Mouse (Mus musculus): ENCODE results near the gene Dyrk2. TPM values are rescaled to one million over a fixed set of nuclear protein-coding genes. Genes with fewer than 3 reads are reported as not detected.

Dyrk2 gene
- polyA plus RNA-seq, 1 experiment from 2014 or later: 10.3 TPM

DNA sequence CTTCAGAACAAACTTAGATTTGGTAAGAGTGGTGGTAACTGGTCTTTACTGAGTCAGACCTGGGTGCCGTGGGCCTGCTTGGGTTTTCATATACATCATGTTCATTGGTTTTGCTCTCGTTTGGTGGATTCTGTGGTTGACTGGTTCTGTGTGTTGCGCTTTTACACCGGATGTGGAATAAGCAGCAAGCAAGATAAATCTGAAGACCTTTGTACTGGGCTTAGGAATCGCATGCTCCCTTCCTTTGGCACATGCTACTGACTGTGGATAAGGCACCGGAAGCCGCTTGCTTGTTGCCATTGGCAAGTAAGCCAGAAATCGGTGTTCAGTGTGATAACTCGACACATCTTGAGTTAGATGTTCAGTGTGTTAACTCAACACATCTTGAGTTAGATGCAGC lies 15.4 kb downstream of the Dyrk2 start:
- no peak overlapping the region for H3K4me2 ChIP-seq (ENCODE audit: low read depth, low read length)
- peaks cover 3% of the 10 kb centered on the region; the same call in 1 of the 2 replicates for H3K9me3 ChIP-seq (replicated peaks; ENCODE audit: control insufficient read depth, low read length)
- H3K36me3 ChIP-seq (ENCODE audit: control insufficient read depth, insufficient read depth, low read length): peaks cover 14% of the 10 kb centered on the region
- H3K4me3 ChIP-seq (replicated peaks; ENCODE audit: low read length): no peak overlapping the region
- no peak overlapping the region for H3K27ac ChIP-seq (ENCODE audit: low read length)
- H3K9ac ChIP-seq (ENCODE audit: low read length): no peak overlapping the region
- H3K4me1 ChIP-seq (ENCODE audit: control insufficient read depth, insufficient read depth, low read length): no peaks in the 10 kb centered on the region
- 86% methylated on average over 9 of the region's 9 CpGs for WGBS
- no peaks in the 10 kb centered on the region for H3K27me3 ChIP-seq (ENCODE audit: control insufficient read depth, insufficient read depth, low read length)
- no peak for ATAC-seq (ENCODE audit: insufficient read depth, low FRiP score)

DNA sequence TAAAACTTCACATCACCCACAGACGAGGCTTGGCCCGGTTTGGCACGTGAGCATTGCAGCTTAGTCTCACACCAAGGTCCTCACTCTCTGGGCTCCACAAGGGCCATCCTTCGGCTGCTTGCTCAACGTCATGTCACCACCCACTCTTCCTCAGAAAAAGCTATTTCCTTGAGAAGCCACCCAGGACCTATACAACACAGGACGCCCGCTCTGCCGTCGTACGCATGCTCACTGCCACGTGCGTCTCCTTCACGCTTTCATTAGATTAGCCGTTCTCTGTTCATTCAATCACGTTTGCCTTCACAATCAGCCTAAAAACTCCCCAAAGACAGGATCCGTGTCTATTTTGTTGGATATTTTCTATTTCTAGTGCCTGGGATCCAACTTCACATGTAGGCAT lies 17.5 kb downstream of the Dyrk2 start:
- Histone ChIP-seq H3K9ac (ENCODE audit: low read length) (no peak overlapping the region), H3K27ac (ENCODE audit: low read length) (no peak overlapping the region), H3K4me3 (replicated peaks; ENCODE audit: low read length) (no peak overlapping the region), H3K9me3 (replicated peaks; ENCODE audit: control insufficient read depth, low read length) (no peaks in the 10 kb centered on the region), H3K4me1 (ENCODE audit: control insufficient read depth, insufficient read depth, low read length) (peaks cover 2% of the 10 kb centered on the region; the same call in 1 of the 2 replicates), H3K4me2 (ENCODE audit: low read depth, low read length) (no peak overlapping the region), H3K36me3 (ENCODE audit: control insufficient read depth, insufficient read depth, low read length) (no peaks in the 10 kb centered on the region), H3K27me3 (ENCODE audit: control insufficient read depth, insufficient read depth, low read length) (no peaks in the 10 kb centered on the region)
- 85% methylated on average over 16 of the region's 16 CpGs for WGBS
- ATAC-seq (ENCODE audit: insufficient read depth, low FRiP score): no peak

DNA sequence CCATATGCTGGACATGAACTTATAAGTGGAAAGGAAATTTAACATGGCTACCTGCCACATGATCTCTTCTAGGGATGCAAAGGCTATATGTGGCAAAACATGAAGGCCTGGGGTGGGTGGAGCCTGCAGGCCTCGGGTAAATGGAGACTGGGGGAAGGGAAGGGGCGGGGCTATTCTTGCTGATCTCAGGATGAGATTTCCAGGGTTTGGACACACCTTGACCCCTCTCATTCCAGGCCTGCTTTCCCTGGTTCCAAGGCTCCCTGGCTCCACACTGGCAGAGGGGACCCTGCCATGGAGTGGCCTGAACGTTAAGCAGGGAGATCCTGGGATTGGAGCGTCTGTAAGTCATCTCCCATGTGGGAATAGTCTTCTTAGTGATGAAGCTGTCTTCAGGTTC lies 21.5 kb downstream of the Dyrk2 start:
- no peak for ATAC-seq (ENCODE audit: insufficient read depth, low FRiP score)
- WGBS: 84% methylated on average over 4 of the region's 4 CpGs

GRCm38 (mm10) chr10:118846991-118847545 lies 22.9 kb downstream of the Dyrk2 start:
- Histone ChIP-seq H3K4me2 (ENCODE audit: low read depth, low read length) (no peak overlapping the region), H3K9ac (ENCODE audit: low read length) (no peak overlapping the region), H3K36me3 (ENCODE audit: control insufficient read depth, insufficient read depth, low read length) (no peaks in the 10 kb centered on the region), H3K4me1 (ENCODE audit: control insufficient read depth, insufficient read depth, low read length) (peaks cover 3% of the 10 kb centered on the region; the same call in 1 of the 2 replicates), H3K27me3 (ENCODE audit: control insufficient read depth, insufficient read depth, low read length) (no peaks in the 10 kb centered on the region), H3K27ac (ENCODE audit: low read length) (no peak overlapping the region), H3K9me3 (replicated peaks; ENCODE audit: control insufficient read depth, low read length) (no peaks in the 10 kb centered on the region), H3K4me3 (replicated peaks; ENCODE audit: low read length) (no peak overlapping the region)
- ATAC-seq (ENCODE audit: insufficient read depth, low FRiP score): no peak
- WGBS: 27% methylated on average over 10 of the region's 10 CpGs

More for the DNA sequence above, 21.5 kb downstream of the Dyrk2 start:
- no peaks in the 10 kb centered on the region for H3K27me3 ChIP-seq (ENCODE audit: control insufficient read depth, insufficient read depth, low read length)
- H3K36me3 ChIP-seq (ENCODE audit: control insufficient read depth, insufficient read depth, low read length): no peaks in the 10 kb centered on the region
- no peak overlapping the region for H3K9ac ChIP-seq (ENCODE audit: low read length)
- H3K4me1 ChIP-seq (ENCODE audit: control insufficient read depth, insufficient read depth, low read length): peaks cover 3% of the 10 kb centered on the region; the same call in 1 of the 2 replicates
- no peak overlapping the region for H3K27ac ChIP-seq (ENCODE audit: low read length)
- no peaks in the 10 kb centered on the region for H3K9me3 ChIP-seq (replicated peaks; ENCODE audit: control insufficient read depth, low read length)
- no peak overlapping the region for H3K4me3 ChIP-seq (replicated peaks; ENCODE audit: low read length)
- H3K4me2 ChIP-seq (ENCODE audit: low read depth, low read length): no peak overlapping the region

GRCm38 (mm10) chr10:118840598-118840997 lies 29.4 kb downstream of the Dyrk2 start:
- H3K36me3 ChIP-seq (ENCODE audit: control insufficient read depth, insufficient read depth, low read length): no peaks in the 10 kb centered on the region
- WGBS: 77% methylated on average over 9 of the region's 9 CpGs
- H3K4me2 ChIP-seq (ENCODE audit: low read depth, low read length): no peak overlapping the region
- ATAC-seq (ENCODE audit: insufficient read depth, low FRiP score): no peak
- no peaks in the 10 kb centered on the region for H3K27me3 ChIP-seq (ENCODE audit: control insufficient read depth, insufficient read depth, low read length)
- H3K27ac ChIP-seq (ENCODE audit: low read length): no peak overlapping the region
- no peak overlapping the region for H3K4me3 ChIP-seq (replicated peaks; ENCODE audit: low read length)
- H3K9ac ChIP-seq (ENCODE audit: low read length): no peak overlapping the region
- H3K9me3 ChIP-seq (replicated peaks; ENCODE audit: control insufficient read depth, low read length): no peaks in the 10 kb centered on the region
- 0 out of 2 replicates have a peak, but pooled peaks cover 3% of the 10 kb centered on the region for H3K4me1 ChIP-seq (ENCODE audit: control insufficient read depth, insufficient read depth, low read length)

DNA sequence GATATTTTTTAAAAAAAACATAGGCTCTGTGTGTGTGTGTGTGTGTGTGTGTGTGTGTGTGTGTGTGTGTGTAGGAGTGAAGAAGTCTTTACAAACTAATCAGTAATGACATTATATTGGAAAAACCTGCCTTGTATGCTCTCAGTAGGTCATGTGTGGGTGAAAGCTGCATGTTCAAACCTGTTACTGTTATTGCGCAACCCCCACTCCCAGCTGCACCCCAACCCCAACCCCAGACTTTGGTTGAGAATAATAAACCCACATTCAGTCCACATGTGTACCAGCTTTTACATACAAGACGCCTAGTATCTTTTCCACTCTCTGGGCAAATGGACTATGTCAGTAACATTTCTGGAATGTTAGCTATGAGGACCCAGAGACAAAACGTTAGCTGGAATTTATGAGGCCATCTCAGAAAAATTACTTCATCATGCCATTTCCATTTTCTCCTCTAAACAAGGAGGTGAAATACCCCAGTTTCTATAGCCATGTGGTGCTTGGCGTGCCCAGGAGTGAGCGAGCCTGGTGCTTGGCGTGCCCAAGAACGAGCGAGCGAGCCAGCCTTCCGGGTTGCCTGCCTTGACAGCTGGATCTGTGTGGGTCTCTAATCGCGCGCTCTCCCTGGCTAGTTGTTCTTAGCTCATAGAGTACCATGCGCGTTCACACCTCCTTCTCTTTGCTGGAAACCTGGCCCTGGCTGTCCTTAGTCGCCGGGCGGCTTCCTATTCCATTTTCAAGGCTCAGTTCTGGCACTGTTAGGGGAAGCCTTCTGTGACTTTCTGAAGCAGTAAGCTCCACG lies 30.5 kb downstream of the Dyrk2 start:
- no peak for ATAC-seq (ENCODE audit: insufficient read depth, low FRiP score)
- Histone ChIP-seq H3K9me3 (replicated peaks; ENCODE audit: control insufficient read depth, low read length) (no peaks in the 10 kb centered on the region), H3K36me3 (ENCODE audit: control insufficient read depth, insufficient read depth, low read length) (no peaks in the 10 kb centered on the region), H3K4me3 (replicated peaks; ENCODE audit: low read length) (no peak overlapping the region), H3K27me3 (ENCODE audit: control insufficient read depth, insufficient read depth, low read length) (no peaks in the 10 kb centered on the region), H3K4me2 (ENCODE audit: low read depth, low read length) (no peak overlapping the region), H3K27ac (ENCODE audit: low read length) (no peak overlapping the region), H3K4me1 (ENCODE audit: control insufficient read depth, insufficient read depth, low read length) (0 out of 2 replicates have a peak, but pooled peaks cover 3% of the 10 kb centered on the region), H3K9ac (ENCODE audit: low read length) (no peak overlapping the region)
- 83% methylated on average over 19 of the region's 19 CpGs for WGBS

- no peaks in the 10 kb centered on the region for H3K9me3 ChIP-seq (replicated peaks; ENCODE audit: control insufficient read depth, low read length)
- peak overlapping the region; percentile 3; the same call in 1 of the 2 replicates for H3K4me2 ChIP-seq (ENCODE audit: low read depth, low read length)
- H3K27me3 ChIP-seq (ENCODE audit: control insufficient read depth, insufficient read depth, low read length): no peaks in the 10 kb centered on the region
- ATAC-seq (ENCODE audit: insufficient read depth, low FRiP score): no peak
- no peak overlapping the region for H3K9ac ChIP-seq (ENCODE audit: low read length)
- no peak overlapping the region for H3K4me3 ChIP-seq (replicated peaks; ENCODE audit: low read length)
- H3K4me1 ChIP-seq (ENCODE audit: control insufficient read depth, insufficient read depth, low read length): 0 out of 2 replicates have a peak, but pooled peaks cover 3% of the 10 kb centered on the region
- H3K27ac ChIP-seq (ENCODE audit: low read length): no peak overlapping the region
- H3K36me3 ChIP-seq (ENCODE audit: control insufficient read depth, insufficient read depth, low read length): no peaks in the 10 kb centered on the region
- WGBS: 38% methylated on average over 8 of the region's 8 CpGs
Observed at GRCm38 (mm10) chr10:118837636-118838035, 32.4 kb downstream of the Dyrk2 start.

DNA sequence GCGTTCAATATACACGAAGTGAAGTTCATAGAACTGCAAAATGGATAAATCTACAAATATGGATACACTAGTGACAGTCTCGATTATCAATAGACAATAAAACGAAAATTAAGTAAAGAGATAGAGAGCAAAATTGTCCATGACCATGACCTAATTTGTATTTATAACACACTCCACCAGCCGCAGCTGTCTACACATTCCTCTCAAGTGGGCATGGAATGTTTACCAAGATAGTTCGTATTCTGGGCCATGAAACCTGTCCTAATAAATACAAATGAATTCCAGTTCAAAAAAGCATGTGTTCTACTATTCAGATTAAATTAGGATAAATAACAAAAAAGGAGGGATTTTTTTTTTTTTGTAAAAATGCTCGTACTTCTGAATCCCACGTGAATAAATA lies 38.8 kb downstream of the Dyrk2 start:
- no peak for ATAC-seq (ENCODE audit: insufficient read depth, low FRiP score)
- H3K4me3 ChIP-seq (replicated peaks; ENCODE audit: low read length): no peak overlapping the region
- H3K27me3 ChIP-seq (ENCODE audit: control insufficient read depth, insufficient read depth, low read length): no peaks in the 10 kb centered on the region
- no peak overlapping the region for H3K27ac ChIP-seq (ENCODE audit: low read length)
- H3K9me3 ChIP-seq (replicated peaks; ENCODE audit: control insufficient read depth, low read length): no peaks in the 10 kb centered on the region
- no peak overlapping the region for H3K4me2 ChIP-seq (ENCODE audit: low read depth, low read length)
- 68% methylated on average over 8 of the region's 8 CpGs for WGBS
- no peaks in the 10 kb centered on the region for H3K4me1 ChIP-seq (ENCODE audit: control insufficient read depth, insufficient read depth, low read length)
- no peak overlapping the region for H3K9ac ChIP-seq (ENCODE audit: low read length)
- H3K36me3 ChIP-seq (ENCODE audit: control insufficient read depth, insufficient read depth, low read length): no peaks in the 10 kb centered on the region

DNA sequence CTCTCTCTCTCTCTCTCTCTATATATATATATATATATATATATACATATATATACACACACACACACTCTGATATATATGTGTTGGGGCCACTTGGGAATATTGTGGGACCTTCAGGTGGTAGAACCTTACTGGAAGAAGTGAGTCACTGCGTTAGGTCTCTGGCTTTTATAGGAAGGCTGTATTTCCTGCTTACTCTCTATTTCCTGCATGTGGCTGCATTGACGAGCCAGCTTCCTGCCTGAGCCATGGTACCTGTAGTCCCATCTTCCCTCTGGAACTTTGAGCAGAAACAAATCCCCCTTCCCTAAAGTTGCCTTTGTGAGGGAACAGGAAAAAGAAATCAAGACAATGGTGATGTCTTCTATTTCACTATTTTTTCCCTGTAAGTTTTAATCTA lies 40.4 kb downstream of the Dyrk2 start:
- H3K27me3 ChIP-seq (ENCODE audit: control insufficient read depth, insufficient read depth, low read length): no peaks in the 10 kb centered on the region
- 75% methylated on average over 2 of the region's 2 CpGs for WGBS
- ATAC-seq (ENCODE audit: insufficient read depth, low FRiP score): no peak

More for the DNA sequence above, 40.4 kb downstream of the Dyrk2 start:
- Histone ChIP-seq H3K9ac (ENCODE audit: low read length) (no peak overlapping the region), H3K27ac (ENCODE audit: low read length) (no peak overlapping the region), H3K4me1 (ENCODE audit: control insufficient read depth, insufficient read depth, low read length) (no peaks in the 10 kb centered on the region), H3K36me3 (ENCODE audit: control insufficient read depth, insufficient read depth, low read length) (no peaks in the 10 kb centered on the region), H3K4me2 (ENCODE audit: low read depth, low read length) (no peak overlapping the region), H3K4me3 (replicated peaks; ENCODE audit: low read length) (no peak overlapping the region), H3K9me3 (replicated peaks; ENCODE audit: control insufficient read depth, low read length) (no peaks in the 10 kb centered on the region)
